Mouse (Mus musculus): ENCODE results near the gene Tbata.

Gene Tbata

DNA sequence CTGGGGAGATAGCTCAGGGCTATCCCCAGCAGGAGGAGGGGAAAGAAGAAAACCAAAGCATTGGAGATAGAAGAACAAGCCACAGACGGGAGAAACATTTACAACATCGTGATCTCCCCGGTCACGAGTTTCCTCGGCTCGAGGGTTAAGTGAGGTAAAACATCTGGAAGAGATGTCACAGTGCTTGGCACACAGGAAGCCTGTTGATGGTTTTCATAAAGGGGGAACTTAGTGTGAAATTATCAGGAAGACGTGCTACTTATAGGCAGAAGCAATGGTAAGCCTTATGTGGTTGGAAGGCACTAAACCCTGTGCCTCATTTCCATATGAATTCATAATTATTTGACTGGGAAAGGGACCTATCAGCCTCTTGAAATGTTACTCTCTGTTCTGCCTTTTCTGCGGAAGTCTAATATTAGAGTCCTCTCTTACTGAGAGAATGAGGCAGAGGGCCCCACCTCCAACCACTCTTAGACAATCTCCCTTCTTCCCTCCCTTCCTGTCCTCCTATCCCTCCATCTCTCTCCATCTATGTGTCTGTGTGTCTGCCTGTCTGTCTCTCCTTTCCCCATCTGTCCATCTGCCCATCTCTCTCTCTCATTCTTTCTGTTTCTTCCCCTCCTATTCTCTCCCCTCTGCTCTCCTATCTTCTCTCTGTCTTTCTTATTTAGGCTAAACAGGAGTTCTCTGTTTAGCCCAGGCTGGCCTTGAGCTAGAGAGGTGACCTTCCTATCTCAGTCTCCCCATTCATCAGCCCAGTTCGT lies 4.2 kb upstream of the Tbata start:
- no peak for DNase-seq (ENCODE audit: low spot score in 2 of 2)

DNA sequence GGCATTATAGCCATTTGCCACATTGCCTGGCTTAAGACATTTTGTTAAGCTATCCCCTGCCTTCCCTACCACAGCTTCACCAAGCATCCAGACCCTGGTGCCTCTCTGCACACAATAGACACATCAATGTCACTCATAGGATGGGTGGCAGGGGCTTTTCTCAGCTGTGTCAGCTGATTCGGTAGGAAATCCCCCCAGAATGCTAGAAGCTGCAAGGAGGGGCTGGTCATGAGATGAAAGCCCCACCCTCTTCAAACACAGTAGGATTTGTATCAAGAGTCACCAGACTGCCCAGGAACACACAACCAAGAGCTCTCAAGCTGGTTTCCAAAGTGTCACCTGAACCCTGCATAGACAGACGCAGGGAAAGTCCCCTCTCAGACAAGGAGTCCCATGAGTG lies 3.4 kb upstream of the Tbata start:
- DNase-seq (ENCODE audit: low spot score in 2 of 2), result no peak

DNA sequence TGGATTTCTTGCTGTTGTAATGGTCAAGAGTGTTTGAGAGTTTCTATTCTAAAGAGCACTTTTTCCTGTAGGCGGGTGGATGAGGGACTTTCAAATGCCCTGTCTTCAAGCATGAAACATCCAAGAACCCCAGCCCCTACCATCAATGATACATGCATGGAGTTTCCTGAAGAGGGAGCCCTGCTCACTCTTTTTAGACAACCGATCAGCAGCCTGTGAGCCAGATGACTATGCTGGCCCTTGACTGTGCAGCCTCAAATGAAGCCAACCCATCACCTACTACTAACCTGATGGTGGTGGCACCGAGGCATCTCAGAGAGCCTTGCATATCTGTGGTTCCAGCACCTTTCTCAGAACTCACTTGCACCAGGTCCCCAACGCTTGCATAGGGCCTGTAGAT lies 742 bp downstream of the Tbata start:
- no peak for DNase-seq (ENCODE audit: low spot score in 2 of 2)

DNA sequence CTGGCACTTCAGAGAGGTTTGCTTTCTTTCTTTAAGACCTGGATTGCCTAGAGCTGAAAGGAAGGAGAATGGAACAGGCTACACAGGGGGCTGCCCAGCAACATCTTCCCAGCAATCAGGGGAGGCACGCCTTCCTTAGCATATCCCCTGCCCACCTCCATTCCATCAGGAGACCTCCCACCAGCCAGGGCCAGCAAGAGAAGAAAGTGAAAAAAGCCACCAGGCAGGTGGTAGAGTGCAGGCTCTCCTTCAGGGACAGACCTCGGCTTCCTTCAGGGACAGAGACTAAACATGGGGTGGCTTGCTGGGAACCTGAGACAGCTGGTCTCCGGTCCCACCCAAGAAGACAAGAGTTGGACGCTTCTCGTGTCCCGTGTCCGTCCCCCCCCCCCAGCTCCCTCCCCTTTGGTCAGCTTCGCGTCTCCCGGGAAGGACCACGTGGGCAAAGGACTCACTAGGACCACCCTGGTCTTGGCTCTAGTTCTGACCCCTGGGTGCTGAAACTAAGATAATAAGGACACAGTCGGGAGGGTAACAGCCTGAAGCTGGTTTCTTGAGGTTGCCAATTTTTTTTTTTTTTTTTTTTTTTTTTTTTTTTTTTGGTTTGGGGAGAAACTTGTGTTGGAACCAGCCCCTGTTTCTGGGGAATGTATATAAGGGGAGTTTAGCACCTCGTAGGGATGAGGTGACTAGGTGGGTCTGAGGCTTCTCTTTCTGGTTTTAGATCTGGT lies 3.1 kb downstream of the Tbata start:
- no peak for DNase-seq (ENCODE audit: low spot score in 2 of 2)

DNA sequence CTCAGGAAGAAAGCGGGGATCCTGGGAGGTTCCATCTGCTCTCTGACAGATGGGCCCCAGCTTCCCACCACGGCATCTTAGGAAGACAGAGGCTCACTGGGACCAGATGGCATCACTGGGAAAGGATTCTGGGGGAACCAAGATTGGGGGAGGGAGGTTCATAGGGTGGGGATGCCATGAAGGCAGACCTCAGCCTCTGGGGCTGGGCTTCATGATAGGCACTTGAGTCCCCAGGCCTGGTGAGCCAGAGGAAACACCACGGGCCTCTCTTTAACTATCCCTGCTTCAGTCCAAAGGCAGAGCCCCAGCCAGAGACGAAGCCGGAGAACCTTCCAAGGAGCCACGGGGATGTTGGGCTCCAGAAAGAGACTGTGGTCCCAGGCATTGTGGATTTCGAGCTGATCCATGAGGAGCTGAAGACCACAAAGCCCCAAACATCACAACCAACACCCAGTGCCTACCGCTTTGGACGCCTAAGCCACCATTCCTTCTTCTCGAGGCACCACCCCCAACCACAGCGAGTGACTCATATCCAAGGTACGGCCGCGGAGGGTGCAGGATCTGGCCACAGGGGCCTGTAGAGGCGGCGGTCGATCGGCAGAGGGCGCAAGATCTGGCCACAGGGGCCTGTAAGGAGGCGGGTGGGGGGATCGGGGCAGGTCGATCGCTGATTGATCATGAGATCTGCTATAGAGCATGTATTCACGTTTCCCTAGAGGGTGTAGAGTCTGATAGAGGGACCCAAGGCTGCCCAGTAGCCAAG lies 3.9 kb downstream of the Tbata start:
- DNase-seq (ENCODE audit: low spot score in 2 of 2), result peak in 1 of 2 experiments; percentile 32

DNA sequence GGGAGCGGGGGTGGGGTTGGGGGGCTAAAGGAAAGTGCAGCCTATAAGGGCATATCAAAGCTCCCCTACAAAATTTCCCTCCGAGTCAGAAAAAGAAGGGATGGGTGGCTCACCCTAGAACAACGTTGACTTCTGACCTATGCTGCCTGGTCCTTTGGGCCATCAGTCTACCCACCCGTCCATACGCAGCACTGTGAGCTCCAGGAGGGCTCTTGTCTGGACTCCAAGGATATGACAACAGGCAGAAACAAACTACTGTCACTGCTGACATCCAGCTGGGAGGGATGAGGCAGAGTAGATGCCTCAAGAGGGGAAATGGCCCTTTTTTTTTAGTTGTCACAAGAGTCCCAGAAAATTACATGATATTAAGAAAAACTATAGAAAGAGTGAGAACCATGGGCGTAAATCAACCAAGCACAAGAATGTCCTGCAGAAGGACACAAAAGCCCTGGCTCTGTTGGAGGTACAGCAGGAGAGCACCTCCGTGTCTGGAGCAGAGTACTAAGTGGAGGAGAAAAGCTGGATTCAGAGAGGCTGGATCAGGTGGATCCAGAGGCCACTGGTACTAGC lies 4.6 kb downstream of the Tbata start:
- no peak for DNase-seq (ENCODE audit: low spot score in 2 of 2)

DNA sequence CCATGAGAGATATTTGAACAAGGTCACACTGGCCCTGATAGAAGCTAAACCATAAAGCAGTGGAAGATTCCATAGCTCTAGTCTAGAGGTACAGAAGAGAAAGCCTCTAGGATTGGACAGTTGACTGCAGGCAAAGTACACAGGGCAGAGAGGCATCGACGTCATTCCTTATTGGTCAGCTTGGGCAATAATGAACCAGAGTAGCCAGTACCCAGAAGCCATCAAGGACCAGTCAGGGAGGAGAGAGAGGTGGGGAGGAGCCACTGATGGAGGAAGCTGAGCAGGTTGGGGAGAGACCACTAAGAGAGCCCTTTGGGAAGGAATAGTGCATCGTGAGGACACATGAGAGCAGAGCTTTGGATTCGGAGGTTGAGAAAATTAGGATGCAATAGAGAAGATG lies 6.0 kb downstream of the Tbata start:
- no peak for DNase-seq (ENCODE audit: low spot score in 2 of 2)

DNA sequence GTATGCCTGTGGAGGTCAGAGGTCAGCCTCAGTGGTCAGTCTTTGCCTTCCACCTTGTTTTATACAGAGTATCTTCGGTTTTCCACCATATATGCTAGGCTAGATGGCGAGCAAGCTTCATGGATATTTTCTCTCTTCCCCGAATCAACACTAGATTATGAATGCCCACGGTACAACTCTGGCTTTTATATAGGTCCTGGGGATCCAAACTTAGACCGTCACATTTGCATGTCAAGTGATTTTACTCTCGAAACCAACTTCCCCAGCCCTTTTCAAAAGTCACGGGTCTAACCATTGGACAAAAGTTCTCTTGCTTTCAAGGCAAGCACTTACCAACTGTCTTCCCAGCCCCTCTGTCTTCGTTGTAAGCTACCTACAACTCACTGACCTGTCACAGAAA lies 6.9 kb downstream of the Tbata start:
- DNase-seq (ENCODE audit: low spot score in 2 of 2), result no peak

DNA sequence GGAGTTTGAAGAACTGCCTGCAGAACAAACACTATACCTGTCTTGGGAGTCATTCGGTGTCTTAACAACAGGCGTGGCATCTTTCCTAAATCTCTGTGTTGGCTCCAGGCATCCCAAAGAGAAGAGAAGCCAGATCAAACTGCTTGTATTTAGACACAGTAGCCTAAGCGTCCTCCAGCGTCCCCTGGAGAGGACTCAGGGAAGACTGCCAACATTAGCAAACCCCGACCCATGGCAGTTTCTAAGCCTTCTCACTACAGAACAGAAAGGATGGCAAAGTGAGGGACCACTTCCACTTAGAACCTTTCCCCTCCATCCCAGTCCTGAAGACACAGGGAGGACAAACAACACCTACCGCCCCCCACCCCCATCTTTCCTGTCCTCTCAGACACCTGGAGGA lies 8.2 kb downstream of the Tbata start:
- no peak for DNase-seq (ENCODE audit: low spot score in 2 of 2)

DNA sequence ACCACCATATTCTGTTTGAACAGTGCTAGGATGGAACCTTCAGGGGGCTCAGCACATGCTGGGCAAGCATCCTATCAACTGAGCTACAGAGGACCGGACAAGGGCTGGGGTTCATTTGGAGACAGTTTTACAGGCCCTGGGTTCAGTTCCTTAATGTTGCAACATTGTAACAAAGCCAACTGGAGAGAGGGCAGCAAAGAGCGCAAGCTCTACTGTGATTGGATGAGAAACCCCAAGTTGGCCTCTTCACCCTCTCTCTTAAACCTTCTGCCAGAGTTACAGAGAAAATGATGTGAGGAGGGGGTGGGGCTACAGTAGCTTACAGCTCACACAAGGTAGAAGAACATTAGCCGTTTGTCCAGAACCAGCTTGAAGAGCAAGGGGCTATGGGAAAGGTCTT lies 15.2 kb downstream of the Tbata start:
- DNase-seq (ENCODE audit: low spot score in 2 of 2), result no peak

DNA sequence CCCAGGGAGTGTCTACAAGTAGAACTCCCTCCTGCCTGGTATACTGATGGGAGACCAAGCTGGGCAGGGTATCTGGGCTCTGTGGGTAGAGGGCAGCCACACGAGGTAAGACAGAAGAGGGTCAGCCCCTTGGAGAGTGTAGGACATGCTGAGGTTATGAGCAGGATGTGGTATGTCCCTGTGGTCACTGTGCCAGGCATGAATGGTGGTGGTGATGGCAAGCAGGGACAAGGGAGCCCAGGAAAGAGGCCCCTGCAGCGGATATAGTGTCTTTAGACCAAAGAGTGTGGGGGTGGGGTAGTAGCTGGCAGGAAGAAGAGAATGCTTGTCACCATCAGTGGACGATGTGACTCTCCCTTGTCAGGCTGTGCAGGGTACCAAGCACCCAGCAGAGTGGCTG lies 16.3 kb downstream of the Tbata start:
- DNase-seq (ENCODE audit: low spot score in 2 of 2), result no peak

DNA sequence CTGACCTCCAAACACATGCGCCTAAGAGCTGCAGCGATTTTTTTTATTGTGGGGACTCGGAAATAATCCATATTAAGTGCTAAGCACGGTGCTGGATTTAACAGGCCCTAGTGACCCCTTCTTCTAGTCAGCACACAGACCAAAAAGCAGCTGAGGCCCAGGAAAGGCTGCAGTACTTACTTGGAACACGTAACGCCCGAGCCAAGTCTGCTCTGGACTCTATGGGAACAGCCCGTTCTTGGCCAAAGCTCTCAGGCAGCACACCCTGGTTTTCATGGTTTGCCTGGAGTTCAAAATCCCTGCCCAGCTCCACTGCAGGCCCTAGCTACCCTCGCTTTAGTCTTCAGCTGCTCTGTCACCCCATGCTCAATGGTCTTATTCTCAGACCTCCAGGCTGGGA lies 22.9 kb downstream of the Tbata start:
- DNase-seq (ENCODE audit: low spot score in 2 of 2), result no peak

DNA sequence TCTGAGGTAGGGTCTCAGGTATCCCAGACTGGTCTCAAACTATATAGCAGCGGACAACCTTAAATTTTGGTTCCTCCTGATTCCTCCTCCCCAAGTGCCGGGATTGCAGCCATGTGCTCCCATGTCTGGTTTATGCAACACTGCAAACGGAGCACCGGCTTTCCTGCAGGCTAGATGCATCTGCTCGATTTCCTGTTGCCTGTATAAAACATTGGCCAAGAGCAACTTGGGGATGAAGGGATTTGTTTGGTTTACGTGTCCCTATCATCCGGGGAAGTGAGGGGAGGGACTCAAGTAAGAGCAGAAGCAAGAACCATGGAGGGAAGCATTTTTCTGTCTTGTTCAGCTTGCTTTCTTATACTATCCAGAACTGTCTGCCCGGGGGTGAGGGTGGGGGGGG lies 23.5 kb downstream of the Tbata start:
- DNase-seq (ENCODE audit: low spot score in 2 of 2), result no peak

DNA sequence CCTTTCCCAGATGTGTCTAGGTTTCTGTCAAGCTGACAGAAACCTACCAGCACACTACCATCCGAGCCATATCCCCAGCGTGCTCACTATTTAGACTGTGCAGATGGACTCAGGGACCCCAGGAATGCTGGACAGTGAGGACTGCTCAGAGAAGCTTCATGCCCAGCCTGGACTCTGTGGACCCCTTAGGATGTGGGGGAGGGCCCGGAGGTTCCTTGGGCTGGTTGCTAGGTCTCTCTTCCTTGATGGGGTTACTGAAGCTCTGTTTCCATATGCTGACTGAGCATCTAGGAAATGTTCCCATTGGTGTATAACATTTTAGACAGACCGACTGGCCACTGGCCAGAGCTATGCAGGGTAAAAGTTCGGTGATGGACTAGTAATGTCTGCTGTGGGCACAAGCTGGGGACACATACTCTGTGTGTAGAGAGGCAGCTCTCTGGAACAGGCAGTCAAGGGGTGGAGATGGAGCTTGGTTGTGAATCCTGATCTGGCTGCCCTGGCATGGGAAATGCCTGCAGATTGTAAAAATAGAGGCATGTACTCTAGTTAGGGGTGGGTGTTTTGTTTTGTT lies 24.1 kb downstream of the Tbata start:
- no peak for DNase-seq (ENCODE audit: low spot score in 2 of 2)

DNA sequence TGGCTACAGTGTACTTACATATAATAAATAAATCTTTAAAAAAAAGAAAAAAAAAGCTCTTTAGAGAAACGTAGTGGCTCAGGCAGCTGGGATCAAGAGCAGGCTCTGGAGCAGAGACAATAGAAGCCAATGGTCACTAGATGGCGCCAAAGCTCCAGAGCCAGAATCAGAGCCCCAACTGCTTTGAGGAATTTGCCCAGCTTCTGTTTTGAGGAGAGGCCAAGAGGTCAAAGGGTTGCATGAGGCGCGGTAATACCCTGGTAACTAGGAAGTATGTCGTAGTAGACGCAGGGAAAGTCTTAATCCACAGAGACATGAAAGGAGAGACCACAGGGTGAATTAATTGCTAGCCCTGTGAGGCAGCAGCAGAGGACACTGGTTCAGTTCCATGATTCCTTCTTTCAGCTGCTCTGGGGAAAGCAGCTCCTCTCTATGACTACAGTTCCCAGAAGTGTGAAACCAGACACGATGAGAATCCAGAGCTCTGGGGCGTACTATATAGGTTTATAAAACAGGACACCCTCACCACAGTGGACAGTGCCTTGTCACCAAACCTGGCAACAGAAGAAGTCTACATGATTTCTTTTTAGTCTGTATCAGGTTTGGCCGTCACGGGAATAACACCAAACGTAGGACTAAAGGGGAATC lies 27.9 kb downstream of the Tbata start:
- DNase-seq (ENCODE audit: low spot score in 2 of 2), result peak in 1 of 2 experiments; percentile 72

DNA sequence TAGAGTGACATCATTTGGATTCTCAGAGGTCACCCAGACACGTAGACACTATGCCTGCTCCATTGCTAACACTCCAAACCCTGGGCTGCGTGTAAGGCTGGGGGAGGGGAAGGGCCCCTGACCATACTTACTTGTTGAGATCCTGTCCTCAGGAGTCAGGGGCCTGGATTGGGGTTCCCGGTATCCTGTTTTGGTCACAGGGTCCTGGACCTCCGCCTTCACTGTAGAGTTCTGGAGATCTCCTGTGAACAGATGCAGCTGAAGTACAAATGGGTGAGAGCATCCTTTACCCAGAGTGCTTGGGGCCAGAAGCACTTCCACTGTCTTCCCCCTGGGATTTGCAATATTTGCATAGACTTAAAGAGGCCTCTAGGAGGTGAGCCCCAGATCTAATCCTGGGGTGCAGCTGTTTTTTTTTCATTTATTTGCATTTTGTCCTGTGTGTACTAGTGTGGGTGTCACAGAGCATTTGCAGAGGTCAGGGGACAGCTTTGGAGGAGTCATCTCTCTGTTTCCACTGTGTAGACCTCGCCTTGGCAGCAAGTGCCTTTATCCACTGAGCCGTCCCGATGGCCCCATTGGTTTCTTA lies 28.6 kb downstream of the Tbata start:
- no peak for DNase-seq (ENCODE audit: low spot score in 2 of 2)

DNA sequence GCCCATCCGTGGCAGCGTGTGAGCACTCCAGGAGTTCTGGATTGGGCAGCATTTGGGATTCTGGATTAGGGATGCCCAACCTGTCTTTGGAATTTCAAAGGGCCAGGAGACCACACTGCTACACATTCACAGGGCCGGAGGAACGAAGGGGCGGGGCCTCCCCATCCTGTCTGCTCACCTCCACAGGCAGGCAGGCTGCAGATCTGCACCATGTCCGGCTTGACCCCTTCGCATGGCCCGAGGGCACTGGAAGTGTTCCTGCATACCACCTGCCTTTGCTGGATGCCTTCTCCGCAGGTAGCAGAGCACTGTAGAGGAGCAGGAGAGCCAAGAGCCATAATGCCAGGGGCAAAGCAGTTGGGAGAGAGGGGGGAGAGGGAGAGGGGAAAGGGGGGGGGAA lies 29.2 kb downstream of the Tbata start:
- DNase-seq (ENCODE audit: low spot score in 2 of 2), result no peak

DNA sequence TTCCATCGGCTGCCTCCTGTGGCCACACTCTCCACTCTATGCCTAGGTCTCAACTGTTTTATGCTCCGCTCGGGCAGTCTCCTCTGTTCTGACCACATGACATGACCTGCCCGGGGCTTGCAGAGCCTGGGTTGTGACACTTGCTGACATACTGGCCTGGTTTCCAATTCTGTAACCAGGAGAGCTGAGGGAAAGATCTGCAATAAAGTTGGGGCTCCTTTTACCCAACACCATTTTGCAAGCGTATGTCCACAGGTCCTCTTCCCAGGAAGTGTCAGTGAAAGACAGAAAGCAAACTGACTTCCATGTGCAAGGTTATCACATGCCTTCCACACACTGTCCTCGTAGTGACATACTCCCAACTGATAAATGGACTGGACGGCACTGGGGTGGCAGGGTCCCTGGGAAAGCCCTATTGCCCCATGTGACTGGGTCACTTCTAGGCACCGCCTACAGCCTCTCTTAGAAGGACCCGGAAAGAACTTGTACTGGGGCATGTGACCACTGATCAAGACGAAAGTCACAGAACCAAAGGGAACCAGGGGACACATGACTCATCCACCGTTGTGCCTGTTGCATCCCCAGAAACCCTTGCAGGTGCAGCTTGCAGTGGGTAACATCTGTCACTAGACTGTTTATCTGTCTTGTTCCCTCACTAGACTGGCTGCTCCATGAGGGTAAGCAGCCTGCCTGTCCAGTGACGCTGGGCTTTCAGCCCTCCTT lies 30.0 kb downstream of the Tbata start:
- DNase-seq (ENCODE audit: low spot score in 2 of 2), result no peak

DNA sequence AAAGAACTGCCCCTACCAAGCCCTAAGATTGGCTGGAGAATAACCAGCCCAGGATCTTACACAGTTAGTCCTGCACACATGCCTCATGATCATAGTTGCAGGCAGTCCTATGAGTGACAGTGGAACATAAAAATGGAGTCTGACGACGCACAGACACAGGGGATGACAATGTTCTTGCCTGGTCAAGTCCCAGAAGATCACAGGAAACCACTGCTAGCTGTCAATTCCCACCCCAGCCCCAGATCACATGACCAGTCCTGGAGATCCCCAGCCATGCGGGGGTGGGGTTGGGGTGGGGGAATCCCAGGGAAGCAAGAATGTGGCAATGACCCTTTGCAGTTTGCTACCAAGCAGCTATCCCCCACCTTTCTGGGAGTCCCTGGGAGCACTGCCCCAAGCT lies 32.2 kb downstream of the Tbata start:
- no peak for DNase-seq (ENCODE audit: low spot score in 2 of 2)

DNA sequence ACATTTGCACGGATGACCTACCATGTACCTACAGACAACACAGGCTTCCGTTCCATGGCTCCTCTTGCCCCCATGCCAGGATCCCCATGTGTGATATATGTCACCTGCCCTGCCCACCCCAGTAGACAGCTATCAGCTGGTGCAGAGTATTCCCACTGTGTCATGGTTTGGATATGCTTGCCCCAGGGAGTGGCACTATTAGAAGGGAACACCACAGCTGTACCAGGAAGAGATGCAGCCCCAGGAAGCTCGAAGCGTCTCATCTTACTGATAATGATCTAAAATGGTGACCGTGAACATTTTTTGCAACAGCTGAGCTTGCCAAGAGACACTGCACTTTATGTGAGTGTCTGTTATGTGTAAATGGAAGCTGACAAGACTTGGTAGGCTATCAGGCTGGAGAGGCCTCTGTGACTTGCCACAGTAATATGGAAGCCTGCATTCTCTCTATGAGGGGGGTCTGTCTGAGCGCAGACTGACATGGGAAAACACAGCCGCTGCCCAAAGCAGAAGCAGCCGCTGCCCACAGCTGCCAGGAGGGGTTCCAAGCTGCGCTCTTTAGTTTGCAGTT lies 36.4 kb downstream of the Tbata start:
- no peak for DNase-seq (ENCODE audit: low spot score in 2 of 2)

All from left cerebral cortex, adult 9 months (tissue).